Mouse (Mus musculus): ENCODE measurements at regions not wholly inside any gene's neighbourhood (a gene's known extent, or its start where the extent isn't known, plus 50 kb on each side); places are given as distances from the start of the nearest gene placed in this dataset.

GRCm38 (mm10) chr9:61816589-61817179, 97.7 kb downstream of the Rplp1 start:
- no peak for TF ChIP-seq CTCF (conservative IDR thresholded peaks at IDR 0.05; ENCODE audit: low read length)
- TF ChIP-seq NANOG (IDR thresholded peaks at IDR 0.05; ENCODE audit: borderline replicate concordance, low read length): no peak
- no peak for TF ChIP-seq POU5F1 (IDR thresholded peaks at IDR 0.05; ENCODE audit: borderline replicate concordance, low read length)

All from E14TG2a.4 (cell line).